Mouse (Mus musculus) stomach, embryonic 15.5 days (tissue): Measurements from ENCODE around the gene Grk2. TPM values are rescaled to one million over a fixed set of nuclear protein-coding genes. Genes with fewer than 3 reads are reported as not detected.

Source experiments
- ATAC-seq: fragments of 200-750 bp; cut with Nextera tagmentation; 2 replicates; pipeline ENCODE4 v1.8.0; 2017; ENCODE audit warnings: low read depth, moderate number of reproducible peaks, moderate TSS enrichment; ENCODE audit not compliant: insufficient read depth, low FRiP score
- H3K27ac ChIP-seq: fragments of 300-500 bp; sonication (generic); 2 replicates; pipeline ENCODE4 v1.5.1; 2015; ENCODE audit warnings: mild to moderate bottlenecking, inconsistent platforms
- H3K27me3 ChIP-seq: fragments of 300-500 bp; sonication (generic); replicated peaks from 2 replicates; pipeline ENCODE4 v1.6.1; 2015; ENCODE audit warnings: inconsistent platforms
- H3K36me3 ChIP-seq: fragments of 300-500 bp; sonication (generic); 2 replicates; pipeline ENCODE4 v1.6.1; 2015; ENCODE audit warnings: inconsistent platforms
- H3K4me1 ChIP-seq: fragments of 300-500 bp; sonication (generic); 2 replicates; pipeline ENCODE4 v1.6.1; 2015; ENCODE audit warnings: inconsistent platforms
- H3K4me2 ChIP-seq: fragments of 300-500 bp; sonication (generic); 2 replicates; pipeline ENCODE4 v1.6.1; 2015; ENCODE audit warnings: mild to moderate bottlenecking, inconsistent platforms
- H3K4me3 ChIP-seq: fragments of 300-500 bp; sonication (generic); replicated peaks from 2 replicates; pipeline ENCODE4 v1.5.1; 2015; ENCODE audit warnings: inconsistent platforms
- H3K9ac ChIP-seq: fragments of 300-500 bp; sonication (generic); 2 replicates; pipeline ENCODE4 v1.6.1; 2015; ENCODE audit warnings: inconsistent platforms
- H3K9me3 ChIP-seq: fragments of 300-500 bp; sonication (generic); 2 replicates; pipeline ENCODE4 v1.6.1; 2016; ENCODE audit warnings: inconsistent platforms
- WGBS: fragments of 180-500 bp; shearing (Covaris S2); methylation state at CpG from one replicate; pipeline ENCODE4 v1.1.7; 2015; 5-methylcytosine and 5-hydroxymethylcytosine counted together
- polyA plus RNA-seq: library from polyadenylated mRNA; unstranded; fragments of >200 nt; fragmentation: Nextera tagmentation; extraction: Ambion mirVana; gene quantifications from 2 replicates; pipeline ENCODE4 v1.2.1, GENCODE M21; 2015

Grk2 gene
- polyA plus RNA-seq, 1 experiment from 2014 or later, result 18.5 TPM

- H3K27ac ChIP-seq, result peak overlapping the region; percentile 86
- 59% methylated on average over 7 of the region's 7 CpGs for WGBS
- no peak for ATAC-seq
- H3K27me3 ChIP-seq, result no peaks in the 10 kb centered on the region
- H3K4me2 ChIP-seq, result peak overlapping the region; percentile 71
- H3K9ac ChIP-seq, result no peak overlapping the region; the same call in 1 of the 2 replicates
- no peaks in the 10 kb centered on the region for H3K36me3 ChIP-seq
- peaks cover 67% of the 10 kb centered on the region for H3K4me1 ChIP-seq
- H3K9me3 ChIP-seq, result no peaks in the 10 kb centered on the region
- H3K4me3 ChIP-seq, result peak overlapping the region; percentile 23; the same call in 1 of the 2 replicates
Observed at GRCm38 (mm10) chr19:4302936-4303639, 2.9 kb downstream of the Grk2 start.

- Histone ChIP-seq H3K9ac (no peak overlapping the region; the same call in 1 of the 2 replicates), H3K9me3 (no peaks in the 10 kb centered on the region), H3K4me3 (peak overlapping the region; percentile 23), H3K27ac (peak overlapping the region; percentile 86), H3K4me2 (peak overlapping the region; percentile 71), H3K36me3 (no peaks in the 10 kb centered on the region), H3K4me1 (peaks cover 73% of the 10 kb centered on the region), H3K27me3 (no peaks in the 10 kb centered on the region)
- no peak for ATAC-seq
- 22% methylated on average over 21 of the region's 21 CpGs for WGBS
Observed at GRCm38 (mm10) chr19:4301735-4302651, 4.0 kb downstream of the Grk2 start.

GRCm38 (mm10) chr19:4300852-4301734, 4.9 kb downstream of the Grk2 start:
- ATAC-seq, result no peak
- H3K4me2 ChIP-seq, result peak overlapping the region; percentile 71
- H3K4me1 ChIP-seq, result peaks cover 68% of the 10 kb centered on the region
- H3K9ac ChIP-seq, result no peak overlapping the region
- 0 out of 2 replicates have a peak overlapping the region, but pooled peaks have one; percentile 23 for H3K4me3 ChIP-seq
- 63% methylated on average over 11 of the region's 11 CpGs for WGBS
- no peaks in the 10 kb centered on the region for H3K9me3 ChIP-seq
- H3K36me3 ChIP-seq, result no peaks in the 10 kb centered on the region
- H3K27ac ChIP-seq, result peak overlapping the region; percentile 86
- H3K27me3 ChIP-seq, result no peaks in the 10 kb centered on the region

GRCm38 (mm10) chr19:4300271-4300704, 5.7 kb downstream of the Grk2 start:
- Histone ChIP-seq H3K9me3 (no peaks in the 10 kb centered on the region), H3K27ac (peak overlapping the region; percentile 86), H3K9ac (no peak overlapping the region), H3K36me3 (no peaks in the 10 kb centered on the region), H3K4me3 (no peak overlapping the region), H3K27me3 (no peaks in the 10 kb centered on the region), H3K4me1 (peaks cover 68% of the 10 kb centered on the region), H3K4me2 (peak overlapping the region; percentile 71; the same call in 1 of the 2 replicates)
- WGBS, result 50% methylated on average over 7 of the region's 7 CpGs
- ATAC-seq, result peak; percentile 29; the same call in 1 of the 2 replicates

GRCm38 (mm10) chr19:4299574-4300270, 6.3 kb downstream of the Grk2 start:
- no peaks in the 10 kb centered on the region for H3K9me3 ChIP-seq
- H3K4me1 ChIP-seq, result peaks cover 63% of the 10 kb centered on the region
- WGBS, result 71% methylated on average over 6 of the region's 6 CpGs
- H3K9ac ChIP-seq, result no peak overlapping the region
- H3K27me3 ChIP-seq, result no peaks in the 10 kb centered on the region
- H3K4me3 ChIP-seq, result no peak overlapping the region
- no peaks in the 10 kb centered on the region for H3K36me3 ChIP-seq
- H3K27ac ChIP-seq, result peak overlapping the region; percentile 86
- peak overlapping the region; percentile 4 for H3K4me2 ChIP-seq
- no peak for ATAC-seq

GRCm38 (mm10) chr19:4299126-4299525, 6.9 kb downstream of the Grk2 start:
- H3K36me3 ChIP-seq, result no peaks in the 10 kb centered on the region
- H3K9ac ChIP-seq, result no peak overlapping the region
- no peaks in the 10 kb centered on the region for H3K27me3 ChIP-seq
- no peak for ATAC-seq
- no peak overlapping the region for H3K4me2 ChIP-seq
- 86% methylated on average over 7 of the region's 7 CpGs for WGBS
- H3K9me3 ChIP-seq, result no peaks in the 10 kb centered on the region
- peak overlapping the region; percentile 86 for H3K27ac ChIP-seq
- H3K4me3 ChIP-seq, result no peak overlapping the region
- H3K4me1 ChIP-seq, result peaks cover 60% of the 10 kb centered on the region

- no peak overlapping the region for H3K9ac ChIP-seq
Observed at GRCm38 (mm10) chr19:4298322-4299121, 7.5 kb downstream of the Grk2 start.

GRCm38 (mm10) chr19:4297851-4298250, 8.2 kb downstream of the Grk2 start:
- no peaks in the 10 kb centered on the region for H3K36me3 ChIP-seq
- ATAC-seq, result no peak
- WGBS, result 83% methylated on average over 5 of the region's 5 CpGs
- no peaks in the 10 kb centered on the region for H3K9me3 ChIP-seq
- no peak overlapping the region for H3K4me3 ChIP-seq
- H3K27ac ChIP-seq, result peak overlapping the region; percentile 45; the same call in 1 of the 2 replicates
- no peak overlapping the region for H3K4me2 ChIP-seq
- no peak overlapping the region for H3K9ac ChIP-seq
- H3K4me1 ChIP-seq, result peaks cover 48% of the 10 kb centered on the region
- no peaks in the 10 kb centered on the region for H3K27me3 ChIP-seq

More at GRCm38 (mm10) chr19:4298322-4299121, 7.5 kb downstream of the Grk2 start:
- Histone ChIP-seq H3K27ac (peak overlapping the region; percentile 86; the same call in 1 of the 2 replicates), H3K4me3 (no peak overlapping the region), H3K4me2 (no peak overlapping the region), H3K36me3 (no peaks in the 10 kb centered on the region), H3K27me3 (no peaks in the 10 kb centered on the region), H3K4me1 (peaks cover 54% of the 10 kb centered on the region), H3K9me3 (no peaks in the 10 kb centered on the region)
- WGBS, result 85% methylated on average over 17 of the region's 17 CpGs
- no peak for ATAC-seq

GRCm38 (mm10) chr19:4296611-4297010, 9.4 kb downstream of the Grk2 start:
- Histone ChIP-seq H3K4me1 (peaks cover 35% of the 10 kb centered on the region), H3K9ac (no peak overlapping the region), H3K27me3 (no peaks in the 10 kb centered on the region), H3K36me3 (peaks cover 9% of the 10 kb centered on the region), H3K4me2 (no peak overlapping the region), H3K4me3 (no peak overlapping the region), H3K27ac (peak overlapping the region; percentile 13), H3K9me3 (no peaks in the 10 kb centered on the region)
- no peak for ATAC-seq
- WGBS, result 68% methylated on average over 2 of the region's 2 CpGs

- Histone ChIP-seq H3K4me3 (no peak overlapping the region), H3K27me3 (no peaks in the 10 kb centered on the region), H3K9ac (no peak overlapping the region), H3K4me1 (peaks cover 23% of the 10 kb centered on the region), H3K9me3 (no peaks in the 10 kb centered on the region), H3K27ac (no peak overlapping the region), H3K4me2 (no peak overlapping the region), H3K36me3 (peaks cover 21% of the 10 kb centered on the region)
- ATAC-seq, result no peak
- 79% methylated on average over 4 of the region's 4 CpGs for WGBS
Observed at GRCm38 (mm10) chr19:4295391-4295790, 10.6 kb downstream of the Grk2 start.
